Mouse (Mus musculus) forebrain, embryonic 16.5 days (tissue): ENCODE data around the gene Pik3r5. TPM values are rescaled to one million over a fixed set of nuclear protein-coding genes. Genes with fewer than 3 reads are reported as not detected.
A peak's percentile ranks its signal among the peaks of the same experiment; 100 is the strongest.

ENCODE experiments used
- ATAC-seq: fragments of 200-750 bp; cut with Nextera tagmentation; 2 replicates; pipeline ENCODE4 v1.8.0; 2017; ENCODE audit warnings: mild to moderate bottlenecking, moderate library complexity
- H3K27ac ChIP-seq: fragments of 300-500 bp; sonication (generic); 2 replicates; pipeline ENCODE4 v1.5.1; 2014; ENCODE audit warnings: low read length, control low read depth
- H3K27me3 ChIP-seq: fragments of 300-500 bp; sonication (generic); replicated peaks from 2 replicates; pipeline ENCODE4 v1.6.1; 2014; ENCODE audit warnings: low read length; ENCODE audit not compliant: control insufficient read depth, insufficient read depth
- H3K36me3 ChIP-seq: fragments of 300-500 bp; sonication (generic); 2 replicates; pipeline ENCODE4 v1.6.1; 2014; ENCODE audit not compliant: control insufficient read depth, insufficient read depth
- H3K4me1 ChIP-seq: fragments of 300-500 bp; sonication (generic); replicated peaks from 2 replicates; pipeline ENCODE4 v1.6.1; 2014; ENCODE audit warnings: low read length; ENCODE audit not compliant: control insufficient read depth, insufficient read depth
- H3K4me2 ChIP-seq: fragments of 300-500 bp; sonication (generic); 2 replicates; pipeline ENCODE4 v1.6.1; 2014; ENCODE audit warnings: mild to moderate bottlenecking, low read length, control low read depth
- H3K4me3 ChIP-seq: fragments of 300-500 bp; sonication (generic); replicated peaks from 2 replicates; pipeline ENCODE4 v1.5.1; 2014; ENCODE audit warnings: mild to moderate bottlenecking, low read length, control low read depth
- H3K9ac ChIP-seq: fragments of 300-500 bp; sonication (generic); replicated peaks from 2 replicates; pipeline ENCODE4 v1.6.1; 2014; ENCODE audit warnings: low read depth, low read length, control low read depth
- H3K9me3 ChIP-seq: fragments of 300-500 bp; sonication (generic); 2 replicates; pipeline ENCODE4 v1.6.1; 2016; ENCODE audit warnings: low read length; ENCODE audit not compliant: control insufficient read depth
- WGBS: fragments of 180-500 bp; shearing (Covaris S2); extraction: QIAGEN DNeasy Blood & Tissue Kit; methylation state at CpG from one replicate; pipeline ENCODE4 v1.1.7; 2014; 5-methylcytosine and 5-hydroxymethylcytosine counted together
- polyA plus RNA-seq: library from polyadenylated mRNA; unstranded; fragments of >200 nt; fragmentation: Nextera tagmentation; extraction: Ambion mirVana; gene quantifications from 2 replicates; pipeline ENCODE4 v1.2.1, GENCODE M21; 2015

Pik3r5 gene
- polyA plus RNA-seq, result 0.11 and 0.14 TPM in 2 replicates

- no peaks in the 10 kb centered on the region for H3K9me3 ChIP-seq
- peak within 1 kb of the TSS; percentile 50 for H3K4me2 ChIP-seq
- H3K27ac ChIP-seq, result no peak within 1 kb of the TSS
- no peak within 1 kb of the TSS for H3K9ac ChIP-seq
- no peaks in the 10 kb centered on the region; the same call in 1 of the 2 replicates for H3K4me1 ChIP-seq
- 0 out of 2 replicates have a peak, but pooled peaks cover 2% of the 10 kb centered on the region for H3K27me3 ChIP-seq
- peak within 1 kb of the TSS; percentile 40 for H3K4me3 ChIP-seq
- WGBS, result 10% methylated on average over 35 of the region's 35 CpGs
- H3K36me3 ChIP-seq, result no peaks in the 10 kb centered on the region
- peak; percentile 71 for ATAC-seq
Measured at GRCm38 (mm10) chr11:68431699-68432360, at the start of gene Pik3r5. Gene Pik3r5 (plus strand): TSS chr11:68432121.

GRCm38 (mm10) chr11:68383519-68383918, 48.4 kb upstream of the Pik3r5 start:
- Histone ChIP-seq H3K27me3 (peaks cover 41% of the 10 kb centered on the region), H3K9ac (no peak overlapping the region), H3K27ac (no peak overlapping the region), H3K36me3 (no peaks in the 10 kb centered on the region), H3K4me3 (peak overlapping the region; percentile 10; the same call in 1 of the 2 replicates), H3K4me2 (peak overlapping the region; percentile 95), H3K9me3 (no peaks in the 10 kb centered on the region), H3K4me1 (peaks cover 38% of the 10 kb centered on the region)
- WGBS, result 6% methylated on average over 10 of the region's 10 CpGs
- ATAC-seq, result no peak

GRCm38 (mm10) chr11:68384131-68384530, 47.8 kb upstream of the Pik3r5 start:
- no peak for ATAC-seq
- peaks cover 41% of the 10 kb centered on the region for H3K27me3 ChIP-seq
- no peak overlapping the region for H3K27ac ChIP-seq
- H3K4me2 ChIP-seq, result peak overlapping the region; percentile 95
- peak overlapping the region; percentile 65 for H3K4me3 ChIP-seq
- WGBS, result 3% methylated on average over 12 of the region's 12 CpGs
- no peaks in the 10 kb centered on the region for H3K9me3 ChIP-seq
- no peaks in the 10 kb centered on the region for H3K36me3 ChIP-seq
- H3K9ac ChIP-seq, result no peak overlapping the region
- H3K4me1 ChIP-seq, result peaks cover 34% of the 10 kb centered on the region

- H3K27ac ChIP-seq, result no peak overlapping the region
- peak overlapping the region; percentile 64 for H3K9ac ChIP-seq
- peaks cover 43% of the 10 kb centered on the region for H3K27me3 ChIP-seq
- H3K4me3 ChIP-seq, result peak overlapping the region; percentile 65
- WGBS, result under 1% methylated on average over 27 of the region's 27 CpGs
- ATAC-seq, result no peak
- H3K4me2 ChIP-seq, result peak overlapping the region; percentile 95
- H3K9me3 ChIP-seq, result no peaks in the 10 kb centered on the region
- H3K4me1 ChIP-seq, result peaks cover 32% of the 10 kb centered on the region
- no peaks in the 10 kb centered on the region for H3K36me3 ChIP-seq
Measured at GRCm38 (mm10) chr11:68384592-68385020, 47.3 kb upstream of the Pik3r5 start.

- no peaks in the 10 kb centered on the region for H3K9me3 ChIP-seq
- peaks cover 34% of the 10 kb centered on the region for H3K4me1 ChIP-seq
- under 1% methylated on average over 94 of the region's 94 CpGs for WGBS
- no peak overlapping the region for H3K27ac ChIP-seq
- ATAC-seq, result peak; percentile 10
- H3K36me3 ChIP-seq, result no peaks in the 10 kb centered on the region
- H3K4me3 ChIP-seq, result peak overlapping the region; percentile 65
- H3K27me3 ChIP-seq, result peaks cover 43% of the 10 kb centered on the region
- H3K4me2 ChIP-seq, result peak overlapping the region; percentile 95
- H3K9ac ChIP-seq, result peak overlapping the region; percentile 64
Measured at GRCm38 (mm10) chr11:68385021-68385821, 46.7 kb upstream of the Pik3r5 start.

GRCm38 (mm10) chr11:68385921-68386588, 45.9 kb upstream of the Pik3r5 start:
- H3K9me3 ChIP-seq, result no peaks in the 10 kb centered on the region
- peak overlapping the region; percentile 41 for H3K27ac ChIP-seq
- peaks cover 36% of the 10 kb centered on the region for H3K4me1 ChIP-seq
- H3K4me2 ChIP-seq, result peak overlapping the region; percentile 95
- peak overlapping the region; percentile 65 for H3K4me3 ChIP-seq
- no peaks in the 10 kb centered on the region for H3K36me3 ChIP-seq
- H3K9ac ChIP-seq, result peak overlapping the region; percentile 64
- WGBS, result 0% methylated on average over 48 of the region's 68 CpGs
- peak; percentile 56 for ATAC-seq
- H3K27me3 ChIP-seq, result peaks cover 51% of the 10 kb centered on the region

GRCm38 (mm10) chr11:68386589-68387440, 45.1 kb upstream of the Pik3r5 start:
- WGBS, result 1% methylated on average over 71 of the region's 90 CpGs
- peaks cover 49% of the 10 kb centered on the region for H3K27me3 ChIP-seq
- peak overlapping the region; percentile 64 for H3K9ac ChIP-seq
- no peaks in the 10 kb centered on the region for H3K36me3 ChIP-seq
- H3K4me2 ChIP-seq, result peak overlapping the region; percentile 95
- H3K4me1 ChIP-seq, result peaks cover 36% of the 10 kb centered on the region
- H3K4me3 ChIP-seq, result peak overlapping the region; percentile 65
- H3K9me3 ChIP-seq, result no peaks in the 10 kb centered on the region
- H3K27ac ChIP-seq, result peak overlapping the region; percentile 41
- peak; percentile 63 for ATAC-seq

GRCm38 (mm10) chr11:68387441-68387760, 44.5 kb upstream of the Pik3r5 start:
- WGBS, result 30% methylated on average over 4 of the region's 4 CpGs
- Histone ChIP-seq H3K9ac (peak overlapping the region; percentile 64), H3K4me1 (peaks cover 36% of the 10 kb centered on the region), H3K27me3 (peaks cover 50% of the 10 kb centered on the region), H3K36me3 (no peaks in the 10 kb centered on the region), H3K4me3 (peak overlapping the region; percentile 65), H3K4me2 (peak overlapping the region; percentile 95), H3K9me3 (no peaks in the 10 kb centered on the region), H3K27ac (no peak overlapping the region; the same call in 1 of the 2 replicates)
- ATAC-seq, result no peak
